Mouse (Mus musculus): ENCODE data around the gene Ovol1. TPM values are rescaled to one million over a fixed set of nuclear protein-coding genes. Genes with fewer than 3 reads are reported as not detected.

The Ovol1 gene
- total RNA-seq, 2 experiments from 2014 or later: not detected

GRCm38 (mm10) chr19:5568470-5569140, 8.2 kb upstream of the Ovol1 start:
- peak; percentile 86 to 92 for DNase-seq

- DNase-seq: peak; percentile 92 to 94
Observed at GRCm38 (mm10) chr19:5567534-5568469, 7.4 kb upstream of the Ovol1 start, which contains the start of gene Ap5b1. TSS of gene Ap5b1 (plus strand) at chr19:5568025.

GRCm38 (mm10) chr19:5567180-5567533, 6.7 kb upstream of the Ovol1 start:
- no peak for DNase-seq

GRCm38 (mm10) chr19:5566316-5566715, 5.9 kb upstream of the Ovol1 start:
- DNase-seq: no peak

- no peak for DNase-seq
Observed at GRCm38 (mm10) chr19:5562776-5563175, 2.3 kb upstream of the Ovol1 start.

GRCm38 (mm10) chr19:5561886-5562285, 1.4 kb upstream of the Ovol1 start:
- DNase-seq: no peak

- DNase-seq: no peak
Observed at GRCm38 (mm10) chr19:5561252-5561790, 875 bp upstream of the Ovol1 start.

- peak in 1 of 2 experiments; percentile 8 for DNase-seq
Observed at GRCm38 (mm10) chr19:5559631-5560456, 602 bp downstream of the Ovol1 start.

GRCm38 (mm10) chr19:5559229-5559628, 1.2 kb downstream of the Ovol1 start:
- no peak for DNase-seq

- DNase-seq: no peak
Observed at GRCm38 (mm10) chr19:5558770-5559169, 1.7 kb downstream of the Ovol1 start.

- no peak for DNase-seq
Observed at GRCm38 (mm10) chr19:5558169-5558568, 2.3 kb downstream of the Ovol1 start.

- DNase-seq: no peak
Observed at GRCm38 (mm10) chr19:5554212-5554611, 6.2 kb downstream of the Ovol1 start.

- no peak for DNase-seq
Observed at GRCm38 (mm10) chr19:5553802-5554201, 6.6 kb downstream of the Ovol1 start.

- no peak for DNase-seq
Observed at GRCm38 (mm10) chr19:5547471-5548056, 12.9 kb downstream of the Ovol1 start.

GRCm38 (mm10) chr19:5544031-5544430, 16.4 kb downstream of the Ovol1 start:
- DNase-seq: no peak

- no peak for DNase-seq
Observed at GRCm38 (mm10) chr19:5543362-5543761, 17.1 kb downstream of the Ovol1 start.

- no peak for DNase-seq
Observed at GRCm38 (mm10) chr19:5538786-5539185, 21.7 kb downstream of the Ovol1 start.

- DNase-seq: no peak
Observed at GRCm38 (mm10) chr19:5532520-5532919, 27.9 kb downstream of the Ovol1 start.

GRCm38 (mm10) chr19:5530138-5530524, 30.3 kb downstream of the Ovol1 start:
- DNase-seq: no peak

- DNase-seq: peak; percentile 96 to 99
Observed at GRCm38 (mm10) chr19:5529325-5530137, 30.9 kb downstream of the Ovol1 start.

- no peak for DNase-seq
Observed at GRCm38 (mm10) chr19:5525204-5525603, 35.2 kb downstream of the Ovol1 start.

Measured in heart, adult 18-20 months (tissue).